Mouse (Mus musculus) stomach, embryonic 14.5 days (tissue): ENCODE results near the gene Gpat3. TPM values are rescaled to one million over a fixed set of nuclear protein-coding genes. Genes with fewer than 3 reads are reported as not detected.

ENCODE experiments used
- ATAC-seq: fragments of 200-750 bp; cut with Nextera tagmentation; 2 replicates; pipeline ENCODE4 v1.8.0; 2017; ENCODE audit warnings: low read depth, moderate TSS enrichment; ENCODE audit not compliant: insufficient number of reproducible peaks, insufficient read depth, low FRiP score
- H3K27ac ChIP-seq: fragments of 300-500 bp; sonication (generic); 2 replicates; pipeline ENCODE4 v1.5.1; 2014; ENCODE audit warnings: mild to moderate bottlenecking, low read length, moderate library complexity, mixed read lengths
- H3K27me3 ChIP-seq: fragments of 300-500 bp; sonication (generic); 2 replicates; pipeline ENCODE4 v1.6.1; 2014; ENCODE audit warnings: low read length, control low read depth, mixed read lengths; ENCODE audit not compliant: control insufficient read depth, insufficient read depth
- H3K36me3 ChIP-seq: fragments of 300-500 bp; sonication (generic); 2 replicates; pipeline ENCODE4 v1.6.1; 2014; ENCODE audit warnings: mild to moderate bottlenecking, control low read depth, low read length, moderate library complexity, mixed read lengths; ENCODE audit not compliant: control insufficient read depth, insufficient read depth
- H3K4me1 ChIP-seq: fragments of 300-500 bp; sonication (generic); 2 replicates; pipeline ENCODE4 v1.6.1; 2014; ENCODE audit warnings: low read length, control low read depth, mixed read lengths; ENCODE audit not compliant: control insufficient read depth, insufficient read depth
- H3K4me2 ChIP-seq: fragments of 300-500 bp; sonication (generic); replicated peaks from 2 replicates; pipeline ENCODE4 v1.6.1; 2014; ENCODE audit warnings: low read depth, low read length, control low read depth
- H3K4me3 ChIP-seq: fragments of 300-500 bp; sonication (generic); 2 replicates; pipeline ENCODE4 v1.5.1; 2014; ENCODE audit warnings: low read depth, low read length, control low read depth
- H3K9ac ChIP-seq: fragments of 300-500 bp; sonication (generic); replicated peaks from 2 replicates; pipeline ENCODE4 v1.6.1; 2014; ENCODE audit warnings: low read depth, mild to moderate bottlenecking, control low read depth, low read length, moderate library complexity, mixed read lengths
- H3K9me3 ChIP-seq: fragments of 300-500 bp; sonication (generic); 2 replicates; pipeline ENCODE4 v1.6.1; 2016; ENCODE audit warnings: low read depth, low read length, control low read depth; ENCODE audit not compliant: control insufficient read depth
- WGBS: fragments of 180-500 bp; shearing (Covaris S2); extraction: QIAGEN DNeasy Blood & Tissue Kit; methylation state at CpG from one replicate; pipeline ENCODE4 v1.1.7; 2014; 5-methylcytosine and 5-hydroxymethylcytosine counted together
- polyA plus RNA-seq: library from polyadenylated mRNA; unstranded; fragments of >200 nt; fragmentation: Nextera tagmentation; extraction: Ambion mirVana; gene quantifications from 2 replicates; pipeline ENCODE4 v1.2.1, GENCODE M21; 2014

The Gpat3 gene
- polyA plus RNA-seq, 1 experiment from 2014 or later, result 2.0 TPM

GRCm38 (mm10) chr5:100826531-100826930, 19.0 kb upstream of the Gpat3 start:
- ATAC-seq, result no peak
- H3K36me3 ChIP-seq, result no peaks in the 10 kb centered on the region

GRCm38 (mm10) chr5:100828701-100829100, 16.8 kb upstream of the Gpat3 start:
- Histone ChIP-seq H3K4me2 (no peak overlapping the region), H3K9me3 (no peaks in the 10 kb centered on the region), H3K27ac (no peak overlapping the region), H3K9ac (no peak overlapping the region), H3K36me3 (no peaks in the 10 kb centered on the region), H3K27me3 (no peaks in the 10 kb centered on the region), H3K4me3 (no peak overlapping the region), H3K4me1 (no peaks in the 10 kb centered on the region)
- ATAC-seq, result no peak
- WGBS, result 81% methylated on average over 3 of the region's 3 CpGs

More at GRCm38 (mm10) chr5:100826531-100826930, 19.0 kb upstream of the Gpat3 start:
- 60% methylated on average over 7 of the region's 7 CpGs for WGBS
- no peak overlapping the region for H3K27ac ChIP-seq
- no peak overlapping the region for H3K9ac ChIP-seq
- H3K4me1 ChIP-seq, result no peaks in the 10 kb centered on the region
- no peaks in the 10 kb centered on the region for H3K27me3 ChIP-seq
- no peak overlapping the region for H3K4me2 ChIP-seq
- H3K9me3 ChIP-seq, result no peaks in the 10 kb centered on the region
- no peak overlapping the region for H3K4me3 ChIP-seq

GRCm38 (mm10) chr5:100832680-100833079, 12.8 kb upstream of the Gpat3 start:
- H3K9ac ChIP-seq, result no peak overlapping the region
- H3K4me1 ChIP-seq, result 0 out of 2 replicates have a peak, but pooled peaks cover 4% of the 10 kb centered on the region
- H3K9me3 ChIP-seq, result no peaks in the 10 kb centered on the region
- no peaks in the 10 kb centered on the region for H3K27me3 ChIP-seq
- H3K27ac ChIP-seq, result no peak overlapping the region
- ATAC-seq, result no peak
- H3K4me2 ChIP-seq, result no peak overlapping the region
- H3K36me3 ChIP-seq, result no peaks in the 10 kb centered on the region
- 72% methylated on average over 3 of the region's 3 CpGs for WGBS
- no peak overlapping the region for H3K4me3 ChIP-seq

- no peak for ATAC-seq
- H3K4me2 ChIP-seq, result no peak overlapping the region
- 86% methylated on average over 2 of the region's 2 CpGs for WGBS
- no peak overlapping the region for H3K9ac ChIP-seq
- H3K27me3 ChIP-seq, result no peaks in the 10 kb centered on the region
- H3K36me3 ChIP-seq, result no peaks in the 10 kb centered on the region
- H3K9me3 ChIP-seq, result no peaks in the 10 kb centered on the region
- H3K4me1 ChIP-seq, result 0 out of 2 replicates have a peak, but pooled peaks cover 4% of the 10 kb centered on the region
- no peak overlapping the region for H3K27ac ChIP-seq
- H3K4me3 ChIP-seq, result no peak overlapping the region
Observed at GRCm38 (mm10) chr5:100833841-100834240, 11.7 kb upstream of the Gpat3 start.

- H3K27ac ChIP-seq, result peak overlapping the region; percentile 64; the same call in 1 of the 2 replicates
Observed at GRCm38 (mm10) chr5:100835862-100836538, 9.5 kb upstream of the Gpat3 start.

GRCm38 (mm10) chr5:100837907-100838306, 7.6 kb upstream of the Gpat3 start:
- WGBS, result 67% methylated on average over 7 of the region's 7 CpGs
- H3K4me3 ChIP-seq, result no peak overlapping the region
- no peak overlapping the region for H3K9ac ChIP-seq
- no peak overlapping the region for H3K4me2 ChIP-seq
- H3K36me3 ChIP-seq, result no peaks in the 10 kb centered on the region
- H3K4me1 ChIP-seq, result 0 out of 2 replicates have a peak, but pooled peaks cover 4% of the 10 kb centered on the region
- peaks cover 8% of the 10 kb centered on the region; the same call in 1 of the 2 replicates for H3K9me3 ChIP-seq
- no peak for ATAC-seq
- H3K27ac ChIP-seq, result no peak overlapping the region
- no peaks in the 10 kb centered on the region for H3K27me3 ChIP-seq

More at GRCm38 (mm10) chr5:100835862-100836538, 9.5 kb upstream of the Gpat3 start:
- Histone ChIP-seq H3K36me3 (no peaks in the 10 kb centered on the region), H3K4me2 (no peak overlapping the region), H3K4me3 (no peak overlapping the region), H3K9ac (no peak overlapping the region), H3K4me1 (0 out of 2 replicates have a peak, but pooled peaks cover 4% of the 10 kb centered on the region), H3K27me3 (no peaks in the 10 kb centered on the region), H3K9me3 (no peaks in the 10 kb centered on the region)
- no peak for ATAC-seq
- WGBS, result 49% methylated on average over 9 of the region's 9 CpGs

- H3K36me3 ChIP-seq, result no peaks in the 10 kb centered on the region
- no peak overlapping the region for H3K27ac ChIP-seq
- peaks cover 8% of the 10 kb centered on the region; the same call in 1 of the 2 replicates for H3K9me3 ChIP-seq
- H3K9ac ChIP-seq, result no peak overlapping the region
- no peak overlapping the region for H3K4me3 ChIP-seq
- no peak overlapping the region for H3K4me2 ChIP-seq
- ATAC-seq, result no peak
- 0 out of 2 replicates have a peak, but pooled peaks cover 4% of the 10 kb centered on the region for H3K4me1 ChIP-seq
- no peaks in the 10 kb centered on the region for H3K27me3 ChIP-seq
- 41% methylated on average over 3 of the region's 3 CpGs for WGBS
Observed at GRCm38 (mm10) chr5:100844485-100844884, 1.0 kb upstream of the Gpat3 start.

- Histone ChIP-seq H3K36me3 (no peaks in the 10 kb centered on the region), H3K4me2 (peak overlapping the region; percentile 97), H3K4me3 (peak overlapping the region; percentile 51), H3K27me3 (no peaks in the 10 kb centered on the region), H3K9ac (peak overlapping the region; percentile 39; the same call in 1 of the 2 replicates), H3K4me1 (0 out of 2 replicates have a peak, but pooled peaks cover 4% of the 10 kb centered on the region), H3K9me3 (peaks cover 8% of the 10 kb centered on the region; the same call in 1 of the 2 replicates), H3K27ac (no peak overlapping the region)
- peak; percentile 74 for ATAC-seq
- under 1% methylated on average over 48 of the region's 52 CpGs for WGBS
Observed at GRCm38 (mm10) chr5:100845848-100846598, 510 bp downstream of the Gpat3 start.
